Mouse (Mus musculus) spleen, adult 2 months (tissue): Measurements from ENCODE around the gene Dnmt1.

Experiments
- CTCF ChIP-seq: fragments of 200-500 bp; IDR thresholded peaks from 2 replicates; pipeline ENCODE4 v1.5.1; 2011; ENCODE audit warnings: mild to moderate bottlenecking, inconsistent platforms; ENCODE audit not compliant: insufficient read depth, insufficient read length, insufficient replicate concordance; ENCODE audit errors: extremely low read depth
- POLR2A ChIP-seq: fragments of 200-500 bp; IDR thresholded peaks from 2 replicates; pipeline ENCODE4 v1.6.1; 2011; ENCODE audit warnings: low read depth, low read length, inconsistent platforms

- TF ChIP-seq CTCF (no peak), POLR2A (no peak)
Measured at GRCm38 (mm10) chr9:20986952-20987686, 27.4 kb upstream of the Dnmt1 start.
